Mouse (Mus musculus) intestine, embryonic 14.5 days (tissue): ENCODE data around the gene Cd2. TPM values are rescaled to one million over a fixed set of nuclear protein-coding genes. Genes with fewer than 3 reads are reported as not detected.

Source experiments
- ATAC-seq: fragments of 200-750 bp; cut with Nextera tagmentation; replicated peaks from 2 replicates; pipeline ENCODE4 v1.8.0; 2017; ENCODE audit warnings: low read depth, moderate number of reproducible peaks, moderate TSS enrichment, moderate library complexity; ENCODE audit not compliant: low FRiP score, low TSS enrichment
- DNase-seq: peaks from one replicate; pipeline ENCODE4 v3.0.0-alpha.2; 2018; ENCODE audit warnings: low spot score
- H3K27ac ChIP-seq: fragments of 300-500 bp; sonication (generic); 2 replicates; pipeline ENCODE4 v1.5.1; 2014; ENCODE audit warnings: low read depth, mild to moderate bottlenecking, control low read depth
- H3K27me3 ChIP-seq: fragments of 300-500 bp; sonication (generic); replicated peaks from 2 replicates; pipeline ENCODE4 v1.6.1; 2014; ENCODE audit warnings: low read length, control low read depth; ENCODE audit not compliant: control insufficient read depth, insufficient read depth
- H3K36me3 ChIP-seq: fragments of 300-500 bp; sonication (generic); 2 replicates; pipeline ENCODE4 v1.6.1; 2014; ENCODE audit warnings: low read length, control low read depth; ENCODE audit not compliant: control insufficient read depth, insufficient read depth
- H3K4me1 ChIP-seq: fragments of 300-500 bp; sonication (generic); replicated peaks from 2 replicates; pipeline ENCODE4 v1.6.1; 2014; ENCODE audit warnings: low read length, control low read depth, mixed read lengths; ENCODE audit not compliant: control insufficient read depth, insufficient read depth
- H3K4me2 ChIP-seq: fragments of 300-500 bp; sonication (generic); 2 replicates; pipeline ENCODE4 v1.6.1; 2014; ENCODE audit warnings: low read length
- H3K4me3 ChIP-seq: fragments of 300-500 bp; sonication (generic); 2 replicates; pipeline ENCODE4 v1.5.1; 2014; ENCODE audit warnings: low read depth, low read length, control low read depth, mixed read lengths
- H3K9ac ChIP-seq: fragments of 300-500 bp; sonication (generic); 2 replicates; pipeline ENCODE4 v1.6.1; 2014; ENCODE audit warnings: mild to moderate bottlenecking, low read length
- H3K9me3 ChIP-seq: fragments of 300-500 bp; sonication (generic); 2 replicates; pipeline ENCODE4 v1.6.1; 2016; ENCODE audit warnings: low read length, control low read depth; ENCODE audit not compliant: control insufficient read depth
- WGBS: fragments of 180-500 bp; shearing (Covaris S2); extraction: QIAGEN DNeasy Blood & Tissue Kit; methylation state at CpG from one replicate; pipeline ENCODE4 v1.1.7; 2014; 5-methylcytosine and 5-hydroxymethylcytosine counted together
- polyA plus RNA-seq: library from polyadenylated mRNA; unstranded; fragments of >200 nt; fragmentation: Nextera tagmentation; extraction: Ambion mirVana; gene quantifications from 2 replicates; pipeline ENCODE4 v1.2.1, GENCODE M21; 2014

Cd2 gene
- polyA plus RNA-seq, 1 experiment from 2014 or later, result 0.28 TPM

DNA sequence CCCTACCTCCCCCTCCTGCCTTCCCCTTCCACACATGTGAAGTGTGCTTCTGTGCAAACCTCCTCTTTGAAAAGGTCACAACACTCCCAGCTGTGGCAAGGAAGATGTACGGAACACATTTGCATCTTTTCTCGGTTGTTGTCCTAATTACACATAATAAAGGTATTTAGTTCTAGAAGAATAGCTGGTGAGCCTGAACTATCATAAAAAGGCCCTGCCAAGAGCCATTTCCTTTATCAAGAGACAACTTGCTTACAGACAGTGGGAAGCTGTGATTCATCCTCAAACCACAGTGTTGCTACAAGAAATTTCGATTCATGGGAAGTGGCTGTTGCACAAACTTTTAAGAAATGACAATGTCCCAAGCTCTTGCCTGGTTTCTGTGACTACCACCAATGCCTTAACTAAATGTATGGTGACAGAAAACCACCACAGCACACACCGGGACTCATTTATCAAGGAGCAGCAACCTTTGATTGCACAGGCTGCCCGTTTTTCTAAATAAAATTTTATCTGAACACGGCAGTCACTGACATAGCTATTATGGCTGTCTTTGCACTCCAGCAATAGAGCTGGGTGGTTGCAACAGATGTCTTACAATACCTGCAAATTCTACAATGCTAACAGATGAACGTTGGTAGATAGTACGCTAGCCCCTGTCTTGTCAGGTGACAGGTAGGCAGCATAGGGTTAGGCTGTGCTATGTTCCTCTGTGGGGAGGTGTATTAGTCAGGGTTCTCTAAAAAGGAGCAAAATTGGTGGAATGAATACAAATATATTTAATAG lies 25.7 kb upstream of the Cd2 start:
- H3K4me2 ChIP-seq, result no peak overlapping the region
- 80% methylated on average over 8 of the region's 8 CpGs for WGBS
- no peak overlapping the region for H3K4me3 ChIP-seq
- no peak overlapping the region for H3K9ac ChIP-seq
- H3K27ac ChIP-seq, result no peak overlapping the region
- no peaks in the 10 kb centered on the region; the same call in 1 of the 2 replicates for H3K4me1 ChIP-seq
- no peak for ATAC-seq
- H3K27me3 ChIP-seq, result no peaks in the 10 kb centered on the region
- no peaks in the 10 kb centered on the region for H3K9me3 ChIP-seq
- DNase-seq, result no peak
- no peaks in the 10 kb centered on the region for H3K36me3 ChIP-seq

GRCm38 (mm10) chr3:101310977-101311376 lies 23.2 kb upstream of the Cd2 start:
- Histone ChIP-seq H3K4me1 (no peaks in the 10 kb centered on the region; the same call in 1 of the 2 replicates), H3K4me3 (no peak overlapping the region), H3K9me3 (no peaks in the 10 kb centered on the region), H3K36me3 (no peaks in the 10 kb centered on the region), H3K9ac (no peak overlapping the region), H3K4me2 (no peak overlapping the region), H3K27me3 (no peaks in the 10 kb centered on the region), H3K27ac (no peak overlapping the region)
- 44% methylated on average over 9 of the region's 9 CpGs for WGBS
- no peak for ATAC-seq
- no peak for DNase-seq

GRCm38 (mm10) chr3:101309626-101310025 lies 21.9 kb upstream of the Cd2 start:
- no peak overlapping the region for H3K9ac ChIP-seq
- no peak overlapping the region for H3K4me2 ChIP-seq
- DNase-seq (no peak), ATAC-seq (no peak)
- no peaks in the 10 kb centered on the region for H3K36me3 ChIP-seq
- H3K4me1 ChIP-seq, result no peaks in the 10 kb centered on the region; the same call in 1 of the 2 replicates
- H3K9me3 ChIP-seq, result no peaks in the 10 kb centered on the region
- no peak overlapping the region for H3K4me3 ChIP-seq
- no peak overlapping the region for H3K27ac ChIP-seq
- WGBS, result 67% methylated on average over 3 of the region's 3 CpGs
- no peaks in the 10 kb centered on the region for H3K27me3 ChIP-seq

GRCm38 (mm10) chr3:101306090-101306489 lies 18.4 kb upstream of the Cd2 start:
- Histone ChIP-seq H3K27ac (no peak overlapping the region), H3K4me2 (no peak overlapping the region), H3K4me1 (no peaks in the 10 kb centered on the region), H3K27me3 (no peaks in the 10 kb centered on the region), H3K36me3 (no peaks in the 10 kb centered on the region), H3K9ac (no peak overlapping the region), H3K9me3 (no peaks in the 10 kb centered on the region), H3K4me3 (no peak overlapping the region)
- no peak for ATAC-seq
- no peak for DNase-seq
- 61% methylated on average over 9 of the region's 9 CpGs for WGBS

DNA sequence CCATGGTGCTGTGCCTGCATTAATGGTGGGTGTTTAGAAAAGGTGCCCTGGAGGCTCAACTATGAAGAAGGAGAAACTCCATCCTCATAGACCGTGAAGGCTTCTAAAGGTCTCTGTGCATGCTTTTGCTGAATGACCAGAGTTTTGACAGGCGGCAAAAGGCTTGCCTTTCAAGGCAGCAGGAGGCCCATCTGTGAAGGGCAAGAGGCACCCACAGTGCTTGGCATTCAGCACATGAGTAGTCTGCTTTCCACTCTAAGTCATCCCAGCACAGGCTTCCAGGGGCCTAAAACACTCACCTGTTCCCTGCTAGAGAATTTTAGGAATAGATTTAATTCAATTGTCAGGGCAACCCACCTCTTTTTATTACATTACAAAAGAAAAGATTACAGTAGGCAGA lies 17.3 kb upstream of the Cd2 start:
- no peak overlapping the region for H3K27ac ChIP-seq
- DNase-seq, result no peak
- no peak overlapping the region for H3K4me2 ChIP-seq
- no peaks in the 10 kb centered on the region for H3K9me3 ChIP-seq
- H3K27me3 ChIP-seq, result no peaks in the 10 kb centered on the region
- WGBS, result 91% methylated on average over 2 of the region's 2 CpGs
- no peak overlapping the region for H3K4me3 ChIP-seq
- H3K36me3 ChIP-seq, result no peaks in the 10 kb centered on the region
- no peak for ATAC-seq
- H3K9ac ChIP-seq, result no peak overlapping the region
- H3K4me1 ChIP-seq, result peaks cover 6% of the 10 kb centered on the region; the same call in 1 of the 2 replicates

DNA sequence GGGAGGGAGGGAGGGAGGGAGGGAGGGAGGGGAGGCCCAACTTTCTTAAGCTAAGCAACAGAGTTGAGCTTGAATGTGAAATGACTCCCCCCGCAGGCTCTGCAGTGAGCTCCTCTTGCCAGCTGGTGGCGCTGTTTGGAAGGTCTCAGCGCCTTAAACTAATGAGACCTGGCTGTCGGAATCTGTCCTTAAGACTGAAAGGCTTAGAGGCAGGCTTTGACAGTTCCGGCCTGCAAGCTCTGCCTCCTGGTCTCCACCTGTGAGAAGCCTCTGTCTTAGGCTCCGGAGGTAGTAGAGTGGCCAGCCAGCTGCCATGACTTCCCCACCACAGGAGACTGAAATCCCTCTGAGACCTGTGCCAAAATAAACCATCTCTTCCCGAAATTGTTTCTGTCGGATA lies 16.4 kb upstream of the Cd2 start:
- no peak overlapping the region for H3K27ac ChIP-seq
- no peak for ATAC-seq
- H3K9me3 ChIP-seq, result no peaks in the 10 kb centered on the region
- H3K9ac ChIP-seq, result no peak overlapping the region
- H3K36me3 ChIP-seq, result no peaks in the 10 kb centered on the region
- no peaks in the 10 kb centered on the region for H3K27me3 ChIP-seq
- no peak overlapping the region for H3K4me3 ChIP-seq
- H3K4me1 ChIP-seq, result peaks cover 8% of the 10 kb centered on the region; the same call in 1 of the 2 replicates
- 18% methylated on average over 8 of the region's 8 CpGs for WGBS
- no peak overlapping the region for H3K4me2 ChIP-seq
- DNase-seq, result peak; percentile 85

DNA sequence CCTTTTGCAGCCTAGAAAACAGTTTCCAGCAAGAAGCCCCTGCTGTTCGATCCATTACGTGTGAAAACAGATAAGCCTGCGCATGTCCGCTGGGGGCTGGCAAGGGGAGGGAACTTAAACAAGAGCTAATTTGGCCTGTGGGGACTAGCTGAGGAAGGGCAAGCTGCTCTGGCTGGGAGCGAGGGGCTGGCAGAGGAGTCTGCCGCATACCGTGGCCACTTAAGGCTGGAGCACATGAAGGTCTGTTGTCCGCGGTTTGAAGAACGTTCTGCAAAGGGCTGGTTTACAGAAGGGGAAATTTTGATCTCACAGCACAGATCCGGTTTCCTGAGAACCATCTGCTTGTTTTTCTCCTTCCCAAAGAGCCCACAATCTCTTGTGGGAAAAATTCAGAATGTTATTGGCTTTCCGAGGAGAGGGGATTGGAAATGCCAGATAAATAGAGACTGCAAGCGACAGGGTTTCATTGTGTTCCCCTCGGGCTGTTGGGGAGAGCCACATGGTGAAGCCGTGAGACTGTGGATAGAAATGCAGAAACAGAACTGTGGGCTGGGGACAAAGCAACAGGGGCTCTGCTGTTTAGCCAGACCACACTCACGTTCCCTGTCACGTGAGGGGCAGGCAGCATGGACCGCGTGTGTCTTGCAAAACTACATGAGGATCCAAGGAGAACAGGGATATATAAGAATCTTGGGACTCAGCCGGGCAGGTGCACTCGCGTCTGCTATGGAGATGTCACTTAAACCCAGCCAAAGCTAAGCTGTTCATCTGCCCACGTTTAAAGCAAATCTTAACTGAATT lies 12.7 kb upstream of the Cd2 start:
- H3K4me3 ChIP-seq, result no peak overlapping the region
- no peaks in the 10 kb centered on the region for H3K27me3 ChIP-seq
- H3K4me1 ChIP-seq, result peaks cover 8% of the 10 kb centered on the region; the same call in 1 of the 2 replicates
- H3K27ac ChIP-seq, result no peak overlapping the region
- WGBS, result 23% methylated on average over 23 of the region's 23 CpGs
- ATAC-seq (no peak), DNase-seq (peak; percentile 73)
- no peaks in the 10 kb centered on the region for H3K9me3 ChIP-seq
- no peaks in the 10 kb centered on the region for H3K36me3 ChIP-seq
- peak overlapping the region; percentile 8; the same call in 1 of the 2 replicates for H3K9ac ChIP-seq
- peak overlapping the region; percentile 37 for H3K4me2 ChIP-seq

- no peaks in the 10 kb centered on the region for H3K27me3 ChIP-seq
- peaks cover 8% of the 10 kb centered on the region; the same call in 1 of the 2 replicates for H3K4me1 ChIP-seq
- no peak overlapping the region for H3K4me3 ChIP-seq
- H3K36me3 ChIP-seq, result no peaks in the 10 kb centered on the region
- WGBS, result 63% methylated on average over 6 of the region's 6 CpGs
- ATAC-seq, result no peak
- H3K4me2 ChIP-seq, result no peak overlapping the region
- no peaks in the 10 kb centered on the region for H3K9me3 ChIP-seq
- no peak overlapping the region for H3K9ac ChIP-seq
- DNase-seq, result no peak
- H3K27ac ChIP-seq, result no peak overlapping the region
These were observed 11.9 kb upstream of the Cd2 start for GRCm38 (mm10) chr3:101299591-101299990.
